Mouse (Mus musculus) thymus, adult 2 months (tissue): ENCODE results near the gene Slc1a2. TPM values are rescaled to one million over a fixed set of nuclear protein-coding genes. Genes with fewer than 3 reads are reported as not detected.

Experiments used
- DNase-seq: peaks from one replicate; pipeline ENCODE4 v3.0.0; 2021
- H3K27ac ChIP-seq: fragments of 200-500 bp; 2 replicates; pipeline ENCODE4 v1.5.1; 2012; ENCODE audit warnings: low read length, control low read depth; ENCODE audit not compliant: control insufficient read depth, insufficient read depth
- H3K27me3 ChIP-seq: fragments of 200-500 bp; 2 replicates; pipeline ENCODE4 v1.6.1; 2012; ENCODE audit warnings: mild to moderate bottlenecking, low read length, moderate library complexity, mixed read lengths; ENCODE audit not compliant: control insufficient read depth, insufficient read depth
- H3K36me3 ChIP-seq: fragments of 200-500 bp; 2 replicates; pipeline ENCODE4 v1.6.1; 2012; ENCODE audit warnings: mild to moderate bottlenecking, low read length, moderate library complexity; ENCODE audit not compliant: control insufficient read depth, insufficient read depth
- H3K4me1 ChIP-seq: fragments of 200-500 bp; replicated peaks from 2 replicates; pipeline ENCODE4 v1.6.1; 2012; ENCODE audit warnings: low read length; ENCODE audit not compliant: control insufficient read depth, insufficient read depth
- H3K4me3 ChIP-seq: fragments of 200-500 bp; 2 replicates; pipeline ENCODE4 v1.5.1; 2012; ENCODE audit warnings: mild to moderate bottlenecking, low read length, control low read depth, moderate library complexity; ENCODE audit not compliant: control insufficient read depth, insufficient read depth
- CTCF ChIP-seq: fragments of 200-500 bp; IDR thresholded peaks from 2 replicates; pipeline ENCODE4 v1.5.1; 2012; ENCODE audit warnings: mild to moderate bottlenecking, control low read depth, low read length, moderate library complexity, borderline replicate concordance; ENCODE audit not compliant: control insufficient read depth, poor library complexity, insufficient read depth; ENCODE audit errors: extremely low read depth
- POLR2A ChIP-seq: fragments of 200-500 bp; IDR thresholded peaks from 2 replicates; pipeline ENCODE4 v1.6.1; 2012; ENCODE audit warnings: mild to moderate bottlenecking, low read length, control low read depth, moderate library complexity; ENCODE audit not compliant: control insufficient read depth, poor library complexity, insufficient read depth; ENCODE audit errors: extremely low read depth
- WGBS: fragments of 180-500 bp; shearing (Covaris S2); methylation state at CpG from one replicate; pipeline ENCODE4 v1.1.7; 2018; 5-methylcytosine and 5-hydroxymethylcytosine counted together
- polyA plus RNA-seq: library from polyadenylated mRNA; depleted of rRNA; stranded (reverse); fragments of >200 nt; gene quantifications from 2 replicates; pipeline ENCODE4 v1.2.3, GENCODE M21; 2012

Gene Slc1a2
- polyA plus RNA-seq, 1 experiment = 1.5 TPM

DNA sequence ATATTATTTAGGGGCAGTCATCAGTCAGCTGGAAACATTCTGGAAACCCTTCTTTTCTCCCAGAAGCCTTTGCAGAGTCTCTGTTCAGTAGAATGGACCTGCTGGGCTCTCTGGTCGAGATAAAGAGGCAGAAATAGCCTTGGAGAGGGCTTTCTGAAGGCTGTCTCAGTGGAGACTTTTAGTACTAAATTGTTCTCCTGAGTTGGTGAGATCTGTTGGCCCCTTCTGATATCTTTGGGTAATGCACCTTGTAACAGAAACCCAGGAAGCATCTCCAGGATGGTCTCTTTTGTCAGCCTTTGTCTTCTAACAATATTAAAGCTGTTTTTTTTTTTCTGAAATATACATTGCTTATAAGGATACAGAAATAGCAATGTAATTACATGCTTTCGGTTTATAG lies 2.6 kb downstream of the Slc1a2 start:
- Histone ChIP-seq H3K27me3 (peaks cover 7% of the 10 kb centered on the region; the same call in 1 of the 2 replicates), H3K4me1 (no peaks in the 10 kb centered on the region), H3K36me3 (no peaks in the 10 kb centered on the region), H3K27ac (no peak overlapping the region), H3K4me3 (no peak overlapping the region)
- 53% methylated on average over 2 of the region's 2 CpGs for WGBS
- no peak for DNase-seq
- TF ChIP-seq POLR2A = no peak
- TF ChIP-seq CTCF = no peak

DNA sequence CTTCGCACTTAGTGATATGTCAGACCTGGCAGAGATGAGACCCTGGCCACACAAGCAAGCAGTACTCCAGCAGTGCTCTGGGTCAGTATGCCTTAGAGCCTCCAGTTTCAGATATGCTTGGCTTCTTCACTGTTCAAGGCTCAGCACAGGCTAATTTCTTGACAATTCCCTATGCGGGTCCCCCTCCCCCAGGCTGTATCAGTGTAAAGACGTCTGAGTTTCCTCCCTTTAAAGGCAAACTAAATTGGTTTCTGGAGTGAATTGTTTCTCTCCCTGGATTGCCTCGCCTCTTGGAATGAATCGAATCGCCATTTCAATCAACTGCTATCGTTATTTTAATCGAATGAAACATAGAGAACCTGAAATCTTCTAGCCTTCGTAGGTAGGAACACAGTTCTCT lies 4.5 kb downstream of the Slc1a2 start:
- TF ChIP-seq POLR2A = no peak
- TF ChIP-seq CTCF = no peak
- no peak overlapping the region for H3K4me3 ChIP-seq
- H3K27ac ChIP-seq = no peak overlapping the region
- no peaks in the 10 kb centered on the region for H3K4me1 ChIP-seq
- 81% methylated on average over 9 of the region's 9 CpGs for WGBS
- no peak for DNase-seq
- H3K36me3 ChIP-seq = no peaks in the 10 kb centered on the region
- H3K27me3 ChIP-seq = peaks cover 7% of the 10 kb centered on the region; the same call in 1 of the 2 replicates

DNA sequence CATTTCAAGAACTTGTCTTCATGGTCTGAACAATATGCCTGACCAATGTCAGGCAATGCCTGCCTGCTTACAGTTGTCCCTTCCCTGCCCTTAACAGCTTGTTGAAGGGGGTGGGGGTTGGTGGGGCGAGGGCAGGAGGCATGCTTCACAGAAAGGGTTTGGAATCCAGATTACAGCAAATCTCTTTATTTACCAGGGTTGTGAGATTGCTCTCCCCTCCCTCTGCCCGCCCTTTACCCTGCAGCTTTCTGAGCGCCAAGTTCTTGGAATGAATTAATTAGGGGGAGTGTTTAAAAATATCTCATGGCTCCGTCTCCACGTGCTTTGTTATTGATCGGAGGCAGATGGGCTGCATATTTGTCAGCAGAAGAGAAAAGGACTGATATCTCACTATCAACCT lies 4.9 kb downstream of the Slc1a2 start:
- Histone ChIP-seq H3K36me3 (no peaks in the 10 kb centered on the region), H3K4me3 (no peak overlapping the region), H3K27me3 (peaks cover 3% of the 10 kb centered on the region; the same call in 1 of the 2 replicates), H3K4me1 (no peaks in the 10 kb centered on the region), H3K27ac (no peak overlapping the region)
- WGBS = 71% methylated on average over 6 of the region's 6 CpGs
- no peak for DNase-seq
- TF ChIP-seq CTCF (no peak), POLR2A (no peak)

- TF ChIP-seq POLR2A (no peak), CTCF (no peak)
- H3K4me3 ChIP-seq = no peak overlapping the region
- peaks cover 3% of the 10 kb centered on the region; the same call in 1 of the 2 replicates for H3K27me3 ChIP-seq
- H3K4me1 ChIP-seq = no peaks in the 10 kb centered on the region
- H3K27ac ChIP-seq = no peak overlapping the region
- WGBS = 95% methylated on average over 3 of the region's 3 CpGs
- DNase-seq = no peak
- no peaks in the 10 kb centered on the region for H3K36me3 ChIP-seq
Measured at GRCm38 (mm10) chr2:102663865-102664264, 5.4 kb downstream of the Slc1a2 start.

DNA sequence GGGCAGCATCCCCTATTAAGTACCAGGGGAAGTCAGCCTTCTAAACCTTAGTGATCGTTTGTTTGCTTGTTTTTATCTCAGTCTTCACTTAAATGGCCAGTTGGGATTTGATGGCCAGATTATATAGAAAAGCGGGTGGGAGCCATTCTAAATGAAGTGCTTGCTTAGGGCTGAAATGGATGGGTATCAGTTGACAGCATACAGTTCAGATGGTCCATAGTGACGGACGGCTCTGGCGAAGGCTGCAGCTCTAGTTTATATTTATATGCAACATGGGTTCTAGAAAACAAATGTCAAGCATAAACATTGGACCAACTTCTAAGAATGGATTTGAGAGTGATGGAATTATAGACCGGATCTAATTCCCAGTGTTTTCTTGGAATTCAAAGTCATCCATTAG lies 9.5 kb downstream of the Slc1a2 start:
- Histone ChIP-seq H3K27me3 (no peaks in the 10 kb centered on the region; the same call in 1 of the 2 replicates), H3K27ac (no peak overlapping the region), H3K4me1 (no peaks in the 10 kb centered on the region), H3K36me3 (no peaks in the 10 kb centered on the region), H3K4me3 (no peak overlapping the region)
- DNase-seq = no peak
- WGBS = 88% methylated on average over 6 of the region's 6 CpGs
- TF ChIP-seq CTCF = no peak

DNA sequence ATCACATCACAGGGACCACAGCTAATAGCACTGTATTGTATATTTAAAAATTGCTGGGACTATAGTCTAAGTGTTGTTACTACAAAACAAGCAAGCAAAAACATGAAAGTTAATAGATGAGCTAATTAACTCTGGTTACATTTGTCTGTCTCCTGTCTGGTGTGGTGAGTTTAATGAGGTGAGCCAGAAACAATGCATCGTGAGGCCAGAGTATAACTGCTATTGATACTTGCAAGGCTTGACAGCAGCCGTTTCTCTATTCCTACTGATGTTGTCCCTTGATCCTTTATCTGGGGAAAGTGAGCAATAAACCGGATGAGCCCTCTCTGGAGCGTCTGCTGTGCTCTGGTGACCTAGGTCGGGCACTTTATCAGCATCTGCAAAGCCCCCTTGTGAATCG lies 11.1 kb downstream of the Slc1a2 start:
- H3K27ac ChIP-seq = no peak overlapping the region
- H3K36me3 ChIP-seq = no peaks in the 10 kb centered on the region
- TF ChIP-seq POLR2A (no peak), CTCF (no peak)
- H3K27me3 ChIP-seq = no peaks in the 10 kb centered on the region; the same call in 1 of the 2 replicates
- WGBS = 58% methylated on average over 6 of the region's 6 CpGs
- H3K4me1 ChIP-seq = no peaks in the 10 kb centered on the region
- DNase-seq = no peak
- H3K4me3 ChIP-seq = no peak overlapping the region

- DNase-seq = no peak
- H3K27me3 ChIP-seq = no peaks in the 10 kb centered on the region; the same call in 1 of the 2 replicates
- no peaks in the 10 kb centered on the region for H3K36me3 ChIP-seq
- H3K4me1 ChIP-seq = no peaks in the 10 kb centered on the region
- WGBS = 77% methylated on average over 2 of the region's 2 CpGs
- H3K4me3 ChIP-seq = no peak overlapping the region
- TF ChIP-seq CTCF = no peak
- TF ChIP-seq POLR2A = no peak
- H3K27ac ChIP-seq = no peak overlapping the region
Measured at GRCm38 (mm10) chr2:102674582-102674981, 16.1 kb downstream of the Slc1a2 start.
